Mouse (Mus musculus): ENCODE measurements around the gene Dbt.

- TF ChIP-seq POLR2A (IDR thresholded peaks at IDR 0.05; ENCODE audit: borderline replicate concordance, low read depth, low read length): no peak
- TF ChIP-seq CTCF (IDR thresholded peaks at IDR 0.05; ENCODE audit: low read depth, low read length): no peak
Measured at GRCm38 (mm10) chr3:116482724-116483123, 30.1 kb upstream of the Dbt start.

Measured in bone marrow macrophage, adult 2 months (primary cell).